11 mouse cellular contexts compared by ENCODE assay signal in the genomic region with DNA sequence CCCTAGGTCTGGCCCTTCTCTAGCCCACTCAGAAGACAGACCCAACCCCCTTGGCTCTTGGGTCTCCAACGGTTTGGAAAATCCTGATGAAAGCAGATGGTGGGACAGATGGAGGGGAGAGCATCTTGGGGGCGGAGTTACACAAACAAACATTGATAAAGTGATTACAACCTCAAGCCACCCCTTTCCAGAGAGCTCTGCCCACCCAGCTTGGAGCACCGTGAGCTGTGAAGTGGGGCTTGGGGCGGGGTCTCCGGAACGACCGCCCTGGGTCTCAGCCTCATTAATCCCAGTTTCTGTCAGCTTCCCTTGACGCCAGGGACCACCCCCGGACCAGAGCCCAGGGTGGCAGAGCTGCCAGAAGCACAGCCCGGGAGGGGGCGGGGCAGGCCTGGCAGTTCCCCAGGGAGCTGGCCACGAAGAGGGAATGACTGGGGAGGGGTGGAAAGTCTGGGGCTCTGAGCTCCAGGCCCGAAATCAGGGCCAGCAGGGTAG. TPM values are rescaled to one million over a fixed set of nuclear protein-coding genes. Genes with fewer than 3 reads are reported as not detected.
DNase-seq lines count a peak whose midpoint lies in the region; ATAC-seq and TF ChIP-seq lines count a peak whose summit lies in the region.
"Had no signal": no experiment of that assay in that cellular context is flagged by ENCODE, and none has a peak within 500 bp of the region (broad histone marks: within the 10 kb centered on the region; RNA-seq: fewer than 3 reads in every experiment).

No protein-coding gene starts in this region.

- peaks cover 33% of the 10 kb centered on the region for H3K27me3 ChIP-seq in intestine, embryonic 14.5 days (replicated peaks; ENCODE audit: control insufficient read depth, insufficient read depth, low read length)
- peaks cover 26% of the 10 kb centered on the region for H3K27me3 ChIP-seq in intestine, embryonic 16.5 days (replicated peaks; ENCODE audit: control insufficient read depth, insufficient read depth, low read length)
- H3K27me3 ChIP-seq in embryonic facial prominence, embryonic 14.5 days (replicated peaks; ENCODE audit: control insufficient read depth, insufficient read depth, low read length), result peaks cover 44% of the 10 kb centered on the region
- H3K27me3 ChIP-seq in hindbrain, embryonic 16.5 days (replicated peaks; ENCODE audit: control insufficient read depth, insufficient read depth, low read length), result peaks cover 6% of the 10 kb centered on the region
- H3K27me3 ChIP-seq in midbrain, embryonic 14.5 days (ENCODE audit: control insufficient read depth, insufficient read depth, low read length), result peaks cover 33% of the 10 kb centered on the region

- no peaks in the 10 kb centered on the region for H3K36me3 ChIP-seq in intestine, embryonic 14.5 days (ENCODE audit: control insufficient read depth, insufficient read depth, low read length)
- H3K36me3 ChIP-seq in intestine, embryonic 16.5 days (ENCODE audit: control insufficient read depth, insufficient read depth, low read length), result no peaks in the 10 kb centered on the region
- no peaks in the 10 kb centered on the region for H3K36me3 ChIP-seq in embryonic facial prominence, embryonic 14.5 days (ENCODE audit: control insufficient read depth, insufficient read depth, low read length)
- H3K36me3 ChIP-seq in hindbrain, embryonic 16.5 days (ENCODE audit: control insufficient read depth, insufficient read depth, low read length), result no peaks in the 10 kb centered on the region
- no peaks in the 10 kb centered on the region for H3K36me3 ChIP-seq in midbrain, embryonic 14.5 days (ENCODE audit: control insufficient read depth, insufficient read depth, low read length)

- H3K9me3 ChIP-seq in intestine, embryonic 14.5 days (ENCODE audit: control insufficient read depth, low read length), result no peaks in the 10 kb centered on the region
- H3K9me3 ChIP-seq in intestine, embryonic 16.5 days (ENCODE audit: control insufficient read depth, low read length), result no peaks in the 10 kb centered on the region
- H3K9me3 ChIP-seq in embryonic facial prominence, embryonic 14.5 days (ENCODE audit: control insufficient read depth, low read length), result no peaks in the 10 kb centered on the region
- no peaks in the 10 kb centered on the region for H3K9me3 ChIP-seq in hindbrain, embryonic 16.5 days (ENCODE audit: control insufficient read depth, low read length)
- no peaks in the 10 kb centered on the region for H3K9me3 ChIP-seq in midbrain, embryonic 14.5 days (ENCODE audit: control insufficient read depth, low read length)

- ATAC-seq in intestine, embryonic 14.5 days (replicated peaks; ENCODE audit: low FRiP score, low TSS enrichment, low read depth), result no peak
- ATAC-seq in intestine, embryonic 16.5 days, result no peak
- ATAC-seq in embryonic facial prominence, embryonic 14.5 days (ENCODE audit: low read depth), result no peak
- peak; percentile 16; the same call in 1 of the 2 replicates for ATAC-seq in hindbrain, embryonic 16.5 days
- no peak for ATAC-seq in midbrain, embryonic 14.5 days (ENCODE audit: low FRiP score, low TSS enrichment)

- no peak for DNase-seq in intestine, embryonic 14.5 days (ENCODE audit: low spot score)
- DNase-seq in embryonic facial prominence, embryonic 14.5 days (ENCODE audit: low spot score), result no peak
- peak; percentile 59 for DNase-seq in midbrain, embryonic 14.5 days
- DNase-seq in gastrocnemius, adult 2 months, result no peak
- DNase-seq in urinary bladder, postnatal 10 days (ENCODE audit: low spot score), result no peak
- DNase-seq in heart, postnatal 25 days (ENCODE audit: low spot score), result no peak

- 3% methylated on average over 13 of the region's 13 CpGs for WGBS in intestine, embryonic 14.5 days
- 7% methylated on average over 13 of the region's 13 CpGs for WGBS in intestine, embryonic 16.5 days
- WGBS in embryonic facial prominence, embryonic 14.5 days, result 2% methylated on average over 13 of the region's 13 CpGs
- WGBS in hindbrain, embryonic 16.5 days, result 7% methylated on average over 13 of the region's 13 CpGs
- 5% methylated on average over 13 of the region's 13 CpGs for WGBS in midbrain, embryonic 14.5 days

- H3K4me2 ChIP-seq in intestine, embryonic 14.5 days (ENCODE audit: low read length), result peak overlapping the region; percentile 11; the same call in 1 of the 2 replicates
- H3K4me2 ChIP-seq in intestine, embryonic 16.5 days (ENCODE audit: low read depth, low read length), result no peak overlapping the region
- peak overlapping the region; percentile 23; the same call in 1 of the 2 replicates for H3K4me2 ChIP-seq in embryonic facial prominence, embryonic 14.5 days (ENCODE audit: low read depth, low read length)
- peak overlapping the region; percentile 49 for H3K4me2 ChIP-seq in hindbrain, embryonic 16.5 days (ENCODE audit: low read length)
- peak overlapping the region; percentile 42 for H3K4me2 ChIP-seq in midbrain, embryonic 14.5 days (ENCODE audit: low read length)

- TF ChIP-seq CTCF in gastrocnemius, adult 2 months (IDR thresholded peaks at IDR 0.05), result no peak

- H3K4me3 ChIP-seq in intestine, embryonic 14.5 days (ENCODE audit: low read depth, low read length), result no peak overlapping the region
- no peak overlapping the region for H3K4me3 ChIP-seq in intestine, embryonic 16.5 days (ENCODE audit: low read length)
- H3K4me3 ChIP-seq in embryonic facial prominence, embryonic 14.5 days (ENCODE audit: low read depth, low read length), result no peak overlapping the region
- H3K4me3 ChIP-seq in hindbrain, embryonic 16.5 days (ENCODE audit: low read length), result no peak overlapping the region
- H3K4me3 ChIP-seq in midbrain, embryonic 14.5 days (replicated peaks; ENCODE audit: low read depth, low read length), result 0 out of 2 replicates have a peak overlapping the region, but pooled peaks have one; percentile 2
- no peak overlapping the region for H3K4me3 ChIP-seq in gastrocnemius, adult 2 months
- H3K4me3 ChIP-seq: myocyte had no signal

- no peak overlapping the region for H3K9ac ChIP-seq in intestine, embryonic 14.5 days (ENCODE audit: low read length)
- no peak overlapping the region for H3K9ac ChIP-seq in intestine, embryonic 16.5 days (ENCODE audit: low read depth, low read length)
- no peak overlapping the region for H3K9ac ChIP-seq in embryonic facial prominence, embryonic 14.5 days (ENCODE audit: low read depth, low read length)
- H3K9ac ChIP-seq in hindbrain, embryonic 16.5 days (ENCODE audit: low read depth, low read length), result peak overlapping the region; percentile 3; the same call in 1 of the 2 replicates
- 0 out of 2 replicates have a peak overlapping the region, but pooled peaks have one; percentile 3 for H3K9ac ChIP-seq in midbrain, embryonic 14.5 days (replicated peaks; ENCODE audit: low read length)

- peaks cover 17% of the 10 kb centered on the region; the same call in 1 of the 2 replicates for H3K4me1 ChIP-seq in intestine, embryonic 14.5 days (replicated peaks; ENCODE audit: control insufficient read depth, insufficient read depth, low read length)
- H3K4me1 ChIP-seq in intestine, embryonic 16.5 days (ENCODE audit: control insufficient read depth, insufficient read depth, low read length), result peaks cover 18% of the 10 kb centered on the region
- H3K4me1 ChIP-seq in embryonic facial prominence, embryonic 14.5 days (ENCODE audit: control insufficient read depth, insufficient read depth, low read length), result peaks cover 19% of the 10 kb centered on the region; the same call in 1 of the 2 replicates
- H3K4me1 ChIP-seq in hindbrain, embryonic 16.5 days (ENCODE audit: control insufficient read depth, insufficient read depth, low read depth, low read length), result peaks cover 46% of the 10 kb centered on the region
- H3K4me1 ChIP-seq in midbrain, embryonic 14.5 days (ENCODE audit: control insufficient read depth, insufficient read depth, low read length), result peaks cover 44% of the 10 kb centered on the region

- intact Hi-C loops in gastrocnemius, adult 2 months (cut with DNase I), result no loop called here
- intact Hi-C loops in heart, postnatal 25 days (cut with DNase I), result no loop called here

- H3K27ac ChIP-seq in intestine, embryonic 14.5 days (ENCODE audit: low read depth), result no peak overlapping the region
- no peak overlapping the region for H3K27ac ChIP-seq in intestine, embryonic 16.5 days (ENCODE audit: low read length)
- no peak overlapping the region for H3K27ac ChIP-seq in embryonic facial prominence, embryonic 14.5 days (replicated peaks; ENCODE audit: low read depth, low read length)
- H3K27ac ChIP-seq in hindbrain, embryonic 16.5 days (ENCODE audit: low read depth, low read length), result peak overlapping the region; percentile 72
- H3K27ac ChIP-seq in midbrain, embryonic 14.5 days (replicated peaks; ENCODE audit: low read depth, low read length), result no peak overlapping the region
- H3K27ac ChIP-seq in gastrocnemius, adult 2 months, result no peak overlapping the region
- H3K27ac ChIP-seq: kidney, postnatal 0 days had no signal

RNA-seq across cellular contexts. Expression of gene Hpca, which starts 2.9 kb away (rescaled TPM):
- polyA plus RNA-seq in intestine, embryonic 14.5 days (2014; fragmentation: Nextera tagmentation; extraction: Ambion mirVana), result 2.2 and 2.7 TPM in 2 replicates
- polyA plus RNA-seq in intestine, embryonic 16.5 days (2015; fragmentation: Nextera tagmentation; extraction: Ambion mirVana), result 4.0 and 4.5 TPM in 2 replicates
- polyA plus RNA-seq in embryonic facial prominence, embryonic 14.5 days (2014; fragmentation: Nextera tagmentation; extraction: Ambion mirVana), result 3.6 and 4.9 TPM in 2 replicates
- 168 and 199 TPM in 2 replicates for polyA plus RNA-seq in hindbrain, embryonic 16.5 days (2015; fragmentation: Nextera tagmentation; extraction: Ambion mirVana)
- polyA plus RNA-seq in midbrain, embryonic 14.5 days (2014; fragmentation: Nextera tagmentation; extraction: Ambion mirVana), result 26.4 and 31.7 TPM in 2 replicates
- total RNA-seq in gastrocnemius, adult 2 months (2021), result not detected
- not detected for total RNA-seq in heart, postnatal 25 days (2021)

RNA-seq across cellular contexts. Expression of gene Fndc5, which starts 12.1 kb away (rescaled TPM):
- 1.7 and 2.4 TPM in 2 replicates for polyA plus RNA-seq in intestine, embryonic 14.5 days (2014; fragmentation: Nextera tagmentation; extraction: Ambion mirVana)
- 1.5 and 2.2 TPM in 2 replicates for polyA plus RNA-seq in intestine, embryonic 16.5 days (2015; fragmentation: Nextera tagmentation; extraction: Ambion mirVana)
- 28.4 and 29.1 TPM in 2 replicates for polyA plus RNA-seq in embryonic facial prominence, embryonic 14.5 days (2014; fragmentation: Nextera tagmentation; extraction: Ambion mirVana)
- 10.7 and 11.6 TPM in 2 replicates for polyA plus RNA-seq in hindbrain, embryonic 16.5 days (2015; fragmentation: Nextera tagmentation; extraction: Ambion mirVana)
- 5.6 and 8.0 TPM in 2 replicates for polyA plus RNA-seq in midbrain, embryonic 14.5 days (2014; fragmentation: Nextera tagmentation; extraction: Ambion mirVana)
- 100 to 1,000 TPM in 1 of 2 experiments, 10 to 100 TPM in 1; 52.1 to 132 TPM for total RNA-seq in gastrocnemius, adult 2 months (2021)
- total RNA-seq in heart, postnatal 25 days (2021), result 100 to 1,000 TPM; 325 TPM
- total RNA-seq: common myeloid progenitor, adult 5-6 weeks had no signal

RNA-seq across cellular contexts. Expression of gene Tmem54, which starts 19.4 kb away (rescaled TPM):
- 32.2 and 45.9 TPM in 2 replicates for polyA plus RNA-seq in intestine, embryonic 14.5 days (2014; fragmentation: Nextera tagmentation; extraction: Ambion mirVana)
- 159 and 167 TPM in 2 replicates for polyA plus RNA-seq in intestine, embryonic 16.5 days (2015; fragmentation: Nextera tagmentation; extraction: Ambion mirVana)
- polyA plus RNA-seq in embryonic facial prominence, embryonic 14.5 days (2014; fragmentation: Nextera tagmentation; extraction: Ambion mirVana), result 6.9 and 8.4 TPM in 2 replicates
- 0.16 and 0.20 TPM in 2 replicates for polyA plus RNA-seq in hindbrain, embryonic 16.5 days (2015; fragmentation: Nextera tagmentation; extraction: Ambion mirVana)
- polyA plus RNA-seq in midbrain, embryonic 14.5 days (2014; fragmentation: Nextera tagmentation; extraction: Ambion mirVana), result not detected in 2 replicates
- not detected for total RNA-seq in gastrocnemius, adult 2 months (2021)
- total RNA-seq in heart, postnatal 25 days (2021), result not detected
- total RNA-seq: common myeloid progenitor, adult 5-6 weeks had no signal

Comparison
In these comparisons a context has a peak if more than half of its experiments do, and no peak if none do; other contexts are left out.
1. H3K9ac ChIP-seq: peak in hindbrain, embryonic 16.5 days (single experiment) and midbrain, embryonic 14.5 days (single experiment); none in intestine, embryonic 14.5 days (single experiment), intestine, embryonic 16.5 days (single experiment) and embryonic facial prominence, embryonic 14.5 days (single experiment).